Mouse (Mus musculus) bone marrow macrophage, adult 2 months (primary cell): ENCODE measurements at regions not wholly inside any gene's neighbourhood (a gene's known extent, or its start where the extent isn't known, plus 50 kb on each side); places are given as distances from the start of the nearest gene placed in this dataset.

ENCODE experiments used
- CTCF ChIP-seq: IDR thresholded peaks from 2 replicates; pipeline ENCODE4 v1.5.1; 2012; ENCODE audit warnings: low read depth, mild to moderate bottlenecking, low read length, moderate library complexity
- POLR2A ChIP-seq: IDR thresholded peaks from 2 replicates; pipeline ENCODE4 v1.6.1; 2012; ENCODE audit warnings: mild to moderate bottlenecking, low read depth, low read length, borderline replicate concordance

GRCm38 (mm10) chr16:70920047-70920446 lies 606.3 kb downstream of the Gbe1 start:
- TF ChIP-seq CTCF (no peak), POLR2A (no peak)
